ENCODE assay signal across 11 mouse cellular contexts in the genomic region with DNA sequence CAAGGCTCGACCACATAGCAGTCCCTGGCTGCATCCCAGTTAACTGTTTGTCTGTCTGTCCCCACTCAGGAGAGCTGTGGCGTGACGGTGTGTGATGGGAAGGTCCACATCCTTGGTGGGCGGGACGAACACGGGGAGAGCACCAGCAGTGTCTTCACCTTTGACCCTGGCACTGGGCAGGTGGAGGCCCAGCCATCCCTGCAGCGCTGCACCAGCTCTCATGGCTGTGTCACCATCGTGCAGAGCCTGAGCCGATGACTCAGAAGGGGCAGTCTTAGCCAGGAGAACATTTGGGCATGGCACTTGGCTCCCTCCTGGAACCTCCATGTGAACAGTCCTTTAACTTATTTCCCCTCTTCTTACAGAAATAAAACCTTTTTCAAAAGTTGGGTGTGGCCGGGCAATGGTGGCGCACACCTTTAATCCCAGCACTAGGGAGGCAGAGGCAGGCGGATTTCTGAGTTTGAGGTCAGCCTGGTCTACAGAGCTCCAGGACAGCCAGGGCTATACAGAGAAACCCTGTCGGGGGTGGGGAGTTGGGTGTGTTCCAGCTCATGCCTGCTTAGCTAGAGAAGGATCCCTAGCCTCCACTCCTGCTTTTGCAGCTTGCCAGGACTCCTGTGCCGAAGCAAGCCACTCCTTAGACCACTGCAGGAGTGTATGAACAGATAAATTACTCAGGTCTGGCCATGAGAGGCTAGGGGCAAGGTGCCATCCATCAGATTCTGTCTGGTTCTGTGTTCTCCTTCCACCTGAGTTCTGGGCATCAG. TPM values are rescaled to one million over a fixed set of nuclear protein-coding genes. Genes with fewer than 3 reads are reported as not detected.
DNase-seq lines count a peak whose midpoint lies in the region; ATAC-seq lines count a peak whose summit lies in the region.
"Had no signal": no experiment of that assay in that cellular context is flagged by ENCODE, and none has a peak within 500 bp of the region (broad histone marks: within the 10 kb centered on the region; RNA-seq: fewer than 3 reads in every experiment).

No protein-coding gene starts in this region.

- H3K9me3 ChIP-seq in hindbrain, embryonic 12.5 days (replicated peaks) = no peaks in the 10 kb centered on the region
- no peaks in the 10 kb centered on the region for H3K9me3 ChIP-seq in neural tube, embryonic 12.5 days
- H3K9me3 ChIP-seq in kidney, embryonic 16.5 days (ENCODE audit: low read length) = no peaks in the 10 kb centered on the region
- H3K9me3 ChIP-seq in limb, embryonic 10.5 days (replicated peaks) = no peaks in the 10 kb centered on the region

- peak; percentile 74 for DNase-seq in adrenal gland, adult 2 months
- no peak for DNase-seq in adrenal gland, adult 8-10 months
- DNase-seq in left cerebral cortex, postnatal 4 days = peak; percentile 47
- DNase-seq in left cerebral cortex, adult 9 months (ENCODE audit: low spot score in 2 of 2) = no peak
- DNase-seq in limb, embryonic 10.5 days (ENCODE audit: low spot score) = no peak
- DNase-seq: spleen, adult 18-20 months had no signal

- H3K36me3 ChIP-seq in hindbrain, embryonic 12.5 days = peaks cover 53% of the 10 kb centered on the region
- H3K36me3 ChIP-seq in neural tube, embryonic 12.5 days = peaks cover 61% of the 10 kb centered on the region
- peaks cover 53% of the 10 kb centered on the region for H3K36me3 ChIP-seq in kidney, embryonic 16.5 days (ENCODE audit: insufficient read depth, low read length)
- peaks cover 75% of the 10 kb centered on the region for H3K36me3 ChIP-seq in limb, embryonic 10.5 days

- intact Hi-C loops in left cerebral cortex, postnatal 4 days (cut with DNase I) = no loop called here

- H3K4me2 ChIP-seq in hindbrain, embryonic 12.5 days (replicated peaks) = no peak overlapping the region
- H3K4me2 ChIP-seq in neural tube, embryonic 12.5 days (replicated peaks) = no peak overlapping the region
- H3K4me2 ChIP-seq in kidney, embryonic 16.5 days (replicated peaks; ENCODE audit: low read depth, low read length) = no peak overlapping the region

- H3K27ac ChIP-seq in hindbrain, embryonic 12.5 days = peak overlapping the region; percentile 87
- peak overlapping the region; percentile 23; the same call in 1 of the 2 replicates for H3K27ac ChIP-seq in neural tube, embryonic 12.5 days
- H3K27ac ChIP-seq in kidney, embryonic 16.5 days (ENCODE audit: low read length) = no peak overlapping the region
- no peak overlapping the region for H3K27ac ChIP-seq in limb, embryonic 10.5 days
- H3K27ac ChIP-seq: macrophage had no signal

- no peak overlapping the region for H3K4me3 ChIP-seq in hindbrain, embryonic 12.5 days
- no peak overlapping the region for H3K4me3 ChIP-seq in neural tube, embryonic 12.5 days
- H3K4me3 ChIP-seq in kidney, embryonic 16.5 days (ENCODE audit: low read length) = no peak overlapping the region
- H3K4me3 ChIP-seq in limb, embryonic 10.5 days = no peak overlapping the region

- H3K9ac ChIP-seq in hindbrain, embryonic 12.5 days = no peak overlapping the region
- H3K9ac ChIP-seq in neural tube, embryonic 12.5 days = no peak overlapping the region
- H3K9ac ChIP-seq in kidney, embryonic 16.5 days (replicated peaks; ENCODE audit: low read length) = no peak overlapping the region

- peaks cover 25% of the 10 kb centered on the region for H3K4me1 ChIP-seq in hindbrain, embryonic 12.5 days
- H3K4me1 ChIP-seq in neural tube, embryonic 12.5 days = peaks cover 13% of the 10 kb centered on the region
- peaks cover 14% of the 10 kb centered on the region; the same call in 1 of the 2 replicates for H3K4me1 ChIP-seq in kidney, embryonic 16.5 days (ENCODE audit: insufficient read depth, low read length)
- peaks cover 4% of the 10 kb centered on the region for H3K4me1 ChIP-seq in limb, embryonic 10.5 days

- 0 out of 2 replicates have a peak, but pooled peaks have one; percentile 2 for ATAC-seq in hindbrain, embryonic 12.5 days (ENCODE audit: low FRiP score)
- ATAC-seq in neural tube, embryonic 12.5 days (ENCODE audit: low FRiP score, low read depth) = peak; percentile 11; the same call in 1 of the 2 replicates
- no peak for ATAC-seq in kidney, embryonic 16.5 days (ENCODE audit: low FRiP score, low TSS enrichment)

- 86% methylated on average over 14 of the region's 14 CpGs for WGBS in hindbrain, embryonic 12.5 days
- WGBS in neural tube, embryonic 12.5 days = 84% methylated on average over 14 of the region's 14 CpGs
- WGBS in kidney, embryonic 16.5 days = 80% methylated on average over 14 of the region's 14 CpGs
- 90% methylated on average over 14 of the region's 14 CpGs for WGBS in limb, embryonic 10.5 days

- H3K27me3 ChIP-seq in hindbrain, embryonic 12.5 days = no peaks in the 10 kb centered on the region
- H3K27me3 ChIP-seq in neural tube, embryonic 12.5 days (replicated peaks) = no peaks in the 10 kb centered on the region
- no peaks in the 10 kb centered on the region for H3K27me3 ChIP-seq in kidney, embryonic 16.5 days (ENCODE audit: insufficient read depth, low read length)
- peaks cover 6% of the 10 kb centered on the region; the same call in 1 of the 2 replicates for H3K27me3 ChIP-seq in limb, embryonic 10.5 days (ENCODE audit: low read depth, poor library complexity, severe bottlenecking)

RNA-seq across cellular contexts. Expression of a gene that starts 8.0 kb away (rescaled TPM):
- under 1 TPM in 1 of 2 experiments, not detected in 1; 0.59 TPM for total RNA-seq in adrenal gland, adult 2 months (2021)
- polyA plus RNA-seq in adrenal gland, adult 2 months (2012; rRNA removed) = 1.3 TPM in 2 replicates
- 1 to 10 TPM in 1 of 4 experiments, under 1 TPM in 3; 0.38 to 1.2 (median 0.75) TPM for total RNA-seq in adrenal gland, adult 8-10 months (2022)
- total RNA-seq in left cerebral cortex, postnatal 4 days (2021) = 1 to 10 TPM; 4.8 to 5.8 TPM
- polyA plus RNA-seq in hindbrain, embryonic 12.5 days (2016; fragmentation: Nextera tagmentation; extraction: Ambion mirVana) = 39.2 and 47.1 TPM in 2 replicates
- 41.1 and 46.9 TPM in 2 replicates for polyA plus RNA-seq in neural tube, embryonic 12.5 days (2016; fragmentation: Nextera tagmentation; extraction: Ambion mirVana)
- polyA plus RNA-seq in kidney, embryonic 16.5 days (2015; fragmentation: Nextera tagmentation; extraction: Ambion mirVana) = 0.66 and 0.75 TPM in 2 replicates
- polyA plus RNA-seq in limb, embryonic 10.5 days (2016; fragmentation: Nextera tagmentation; extraction: Ambion mirVana) = 0.21 and 0.63 TPM in 2 replicates
- polyA plus RNA-seq: C2C12, macrophage had no signal

RNA-seq across cellular contexts. Expression of a gene that starts 9.7 kb away (rescaled TPM):
- total RNA-seq in adrenal gland, adult 2 months (2021) = 100 to 1,000 TPM; 414 to 589 TPM
- 80.7 and 95.4 TPM in 2 replicates for polyA plus RNA-seq in adrenal gland, adult 2 months (2012; rRNA removed)
- 100 to 1,000 TPM; 533 to 601 (median 565) TPM for total RNA-seq in adrenal gland, adult 8-10 months (2022)
- 100 to 1,000 TPM; 379 to 396 TPM for total RNA-seq in left cerebral cortex, postnatal 4 days (2021)
- 512 and 534 TPM in 2 replicates for polyA plus RNA-seq in hindbrain, embryonic 12.5 days (2016; fragmentation: Nextera tagmentation; extraction: Ambion mirVana)
- polyA plus RNA-seq in neural tube, embryonic 12.5 days (2016; fragmentation: Nextera tagmentation; extraction: Ambion mirVana) = 536 and 541 TPM in 2 replicates
- polyA plus RNA-seq in kidney, embryonic 16.5 days (2015; fragmentation: Nextera tagmentation; extraction: Ambion mirVana) = 746 and 752 TPM in 2 replicates
- 745 and 824 TPM in 2 replicates for polyA plus RNA-seq in limb, embryonic 10.5 days (2016; fragmentation: Nextera tagmentation; extraction: Ambion mirVana)

Comparison
In these comparisons a context has a peak if more than half of its experiments do, and no peak if none do; other contexts are left out.
1. DNase-seq: peak in adrenal gland, adult 2 months (single experiment) and left cerebral cortex, postnatal 4 days (single experiment); none in adrenal gland, adult 8-10 months (single experiment), left cerebral cortex, adult 9 months (0 of 2) and limb, embryonic 10.5 days (single experiment).
2. H3K27ac ChIP-seq: peak in hindbrain, embryonic 12.5 days (single experiment) and neural tube, embryonic 12.5 days (single experiment); none in kidney, embryonic 16.5 days (single experiment) and limb, embryonic 10.5 days (single experiment).
3. RNA of a gene that starts 8.0 kb away (polyA plus RNA-seq): 41.1 to 46.9 TPM in neural tube, embryonic 12.5 days and 39.2 to 47.1 TPM in hindbrain, embryonic 12.5 days; 1.3 TPM in adrenal gland, adult 2 months, 0.66 to 0.75 TPM in kidney, embryonic 16.5 days and 0.21 to 0.63 TPM in limb, embryonic 10.5 days; every median in the first group is over 10 times any median in the second.